Mouse (Mus musculus) kidney, adult 2 months (tissue): ENCODE measurements around the gene Zfp217. TPM values are rescaled to one million over a fixed set of nuclear protein-coding genes. Genes with fewer than 3 reads are reported as not detected.

Source experiments
- DNase-seq: peaks from one replicate; pipeline ENCODE4 v3.0.0; 2021
- H3K27ac ChIP-seq: fragments of 200-500 bp; 2 replicates; pipeline ENCODE4 v1.5.1; 2012; ENCODE audit warnings: low read depth, low read length, control low read depth, inconsistent platforms; ENCODE audit not compliant: insufficient read depth
- H3K27me3 ChIP-seq: fragments of 200-500 bp; replicated peaks from 2 replicates; pipeline ENCODE4 v1.6.1; 2012; ENCODE audit warnings: mild to moderate bottlenecking, moderate library complexity, low read length, inconsistent platforms; ENCODE audit not compliant: control insufficient read depth, insufficient read depth
- H3K36me3 ChIP-seq: fragments of 200-500 bp; 2 replicates; pipeline ENCODE4 v1.6.1; 2012; ENCODE audit warnings: mild to moderate bottlenecking, moderate library complexity, low read length, inconsistent platforms; ENCODE audit not compliant: control insufficient read depth, insufficient read depth
- H3K4me1 ChIP-seq: fragments of 200-500 bp; 2 replicates; pipeline ENCODE4 v1.6.1; 2011; ENCODE audit warnings: low read length; ENCODE audit not compliant: control insufficient read depth, insufficient read depth
- H3K4me3 ChIP-seq: fragments of 200-500 bp; 2 replicates; pipeline ENCODE4 v1.5.1; 2011; ENCODE audit warnings: mild to moderate bottlenecking, low read depth, low read length, control low read depth; ENCODE audit not compliant: insufficient read depth
- CTCF ChIP-seq: fragments of 200-500 bp; conservative IDR thresholded peaks from 2 replicates; pipeline ENCODE4 v1.5.1; 2011; ENCODE audit warnings: low read depth, mild to moderate bottlenecking, control low read depth, low read length, moderate library complexity, mixed read lengths; ENCODE audit not compliant: insufficient read depth, insufficient read length
- POLR2A ChIP-seq: fragments of 200-500 bp; IDR thresholded peaks from one replicate; pipeline ENCODE4 v1.6.1; 2011; ENCODE audit warnings: low read depth, low read length, control low read depth
- WGBS: fragments of 180-500 bp; shearing (Covaris S2); methylation state at CpG from one replicate; pipeline ENCODE4 v1.1.7; 2018; 5-methylcytosine and 5-hydroxymethylcytosine counted together
- polyA plus RNA-seq: library from polyadenylated mRNA; depleted of rRNA; stranded (reverse); fragments of >200 nt; gene quantifications from 2 replicates; pipeline ENCODE4 v1.2.3, GENCODE M21; 2012

The Zfp217 gene
- polyA plus RNA-seq, 1 experiment, result 8.2 TPM

GRCm38 (mm10) chr2:170109528-170109927 lies 38.4 kb downstream of the Zfp217 start:
- no peak for DNase-seq
- no peaks in the 10 kb centered on the region; the same call in 1 of the 2 replicates for H3K36me3 ChIP-seq
- TF ChIP-seq POLR2A (no peak), CTCF (no peak)
- no peaks in the 10 kb centered on the region for H3K27me3 ChIP-seq
- H3K4me1 ChIP-seq, result no peaks in the 10 kb centered on the region; the same call in 1 of the 2 replicates
- no peak overlapping the region for H3K4me3 ChIP-seq
- no peak overlapping the region for H3K27ac ChIP-seq
- WGBS, result 66% methylated on average over 5 of the region's 5 CpGs

GRCm38 (mm10) chr2:170107791-170108190 lies 40.1 kb downstream of the Zfp217 start:
- no peak for DNase-seq
- TF ChIP-seq POLR2A (no peak), CTCF (no peak)
- no peaks in the 10 kb centered on the region; the same call in 1 of the 2 replicates for H3K36me3 ChIP-seq
- H3K4me3 ChIP-seq, result no peak overlapping the region
- 69% methylated on average over 3 of the region's 3 CpGs for WGBS
- H3K27me3 ChIP-seq, result no peaks in the 10 kb centered on the region
- H3K27ac ChIP-seq, result no peak overlapping the region
- H3K4me1 ChIP-seq, result no peaks in the 10 kb centered on the region; the same call in 1 of the 2 replicates

DNA sequence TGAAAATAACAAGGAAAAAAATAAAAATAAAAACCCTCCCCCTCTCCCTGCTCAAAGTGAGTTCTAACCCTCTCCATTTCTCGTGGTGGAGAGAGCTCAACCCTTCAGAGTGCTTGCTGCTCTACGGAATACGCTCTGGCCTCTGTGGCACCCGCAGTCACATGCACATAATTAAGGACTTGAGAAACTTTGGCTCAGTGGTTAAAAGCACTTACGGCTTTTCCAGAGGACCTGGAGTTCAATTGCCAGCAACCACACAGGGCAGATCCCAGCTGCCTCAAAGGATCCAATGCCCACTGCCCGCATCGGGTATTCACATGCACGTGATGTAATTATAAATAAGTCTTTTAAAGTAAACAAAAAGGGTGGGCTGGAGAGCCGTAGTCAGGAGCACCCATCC lies 41.9 kb downstream of the Zfp217 start:
- H3K36me3 ChIP-seq, result no peaks in the 10 kb centered on the region; the same call in 1 of the 2 replicates
- WGBS, result 63% methylated on average over 9 of the region's 9 CpGs

GRCm38 (mm10) chr2:170104396-170104795 lies 43.5 kb downstream of the Zfp217 start:
- Histone ChIP-seq H3K4me1 (no peaks in the 10 kb centered on the region), H3K36me3 (no peaks in the 10 kb centered on the region), H3K27ac (no peak overlapping the region), H3K4me3 (no peak overlapping the region), H3K27me3 (no peaks in the 10 kb centered on the region)
- TF ChIP-seq CTCF (no peak), POLR2A (no peak)
- 95% methylated on average over 6 of the region's 6 CpGs for WGBS
- no peak for DNase-seq

More for the DNA sequence above, 41.9 kb downstream of the Zfp217 start:
- TF ChIP-seq CTCF (no peak), POLR2A (no peak)
- no peak overlapping the region for H3K27ac ChIP-seq
- H3K27me3 ChIP-seq, result no peaks in the 10 kb centered on the region
- H3K4me1 ChIP-seq, result no peaks in the 10 kb centered on the region; the same call in 1 of the 2 replicates
- H3K4me3 ChIP-seq, result no peak overlapping the region
- no peak for DNase-seq

DNA sequence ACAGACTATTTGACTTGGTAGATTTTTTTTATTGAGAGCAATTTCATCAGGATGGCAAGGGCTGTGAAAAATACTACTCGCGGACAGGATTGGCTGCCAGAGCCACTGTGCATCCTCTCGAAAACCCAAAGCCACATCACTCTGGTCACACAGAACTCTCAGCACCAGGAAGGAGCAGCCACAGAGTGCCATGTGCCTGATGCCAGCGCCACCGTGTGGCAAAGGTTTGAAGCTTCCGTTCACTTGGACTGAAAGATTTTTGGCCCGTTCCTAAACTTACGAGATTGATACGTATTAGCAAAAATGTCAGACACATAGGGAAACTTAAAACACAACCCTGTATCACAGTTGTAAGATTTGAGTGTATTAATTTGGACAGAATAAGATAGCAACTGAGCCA lies 44.1 kb downstream of the Zfp217 start:
- H3K27ac ChIP-seq, result no peak overlapping the region
- peak; percentile 54 for DNase-seq
- H3K4me3 ChIP-seq, result no peak overlapping the region
- no peaks in the 10 kb centered on the region for H3K36me3 ChIP-seq
- TF ChIP-seq POLR2A (no peak), CTCF (peak; percentile 92)
- no peaks in the 10 kb centered on the region for H3K27me3 ChIP-seq
- H3K4me1 ChIP-seq, result no peaks in the 10 kb centered on the region
- 36% methylated on average over 9 of the region's 9 CpGs for WGBS

GRCm38 (mm10) chr2:170103341-170103740 lies 44.6 kb downstream of the Zfp217 start:
- Histone ChIP-seq H3K27ac (no peak overlapping the region), H3K36me3 (no peaks in the 10 kb centered on the region), H3K27me3 (no peaks in the 10 kb centered on the region), H3K4me1 (no peaks in the 10 kb centered on the region), H3K4me3 (no peak overlapping the region)
- 71% methylated on average over 5 of the region's 5 CpGs for WGBS
- DNase-seq, result no peak
- no peak for TF ChIP-seq POLR2A
- TF ChIP-seq CTCF, result no peak

DNA sequence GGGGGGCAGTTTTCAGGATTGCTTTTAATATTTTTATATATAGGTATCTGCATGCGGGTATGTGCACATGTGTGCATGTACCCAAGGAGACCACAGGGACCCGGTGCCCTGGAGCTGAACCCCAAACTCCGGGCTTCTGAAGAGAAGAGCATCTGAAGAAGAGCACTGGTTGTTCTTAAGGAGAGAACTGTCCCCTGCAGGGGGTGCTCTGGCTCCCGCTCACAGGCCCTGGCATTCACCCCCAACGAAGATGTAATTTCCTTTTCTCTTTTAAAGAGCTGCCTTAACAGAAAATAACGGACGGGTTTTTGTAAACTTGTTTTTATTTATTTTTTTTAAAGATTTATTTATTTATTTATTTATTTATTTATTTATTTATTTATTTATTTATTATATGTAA lies 46.0 kb downstream of the Zfp217 start:
- Histone ChIP-seq H3K4me3 (no peak overlapping the region), H3K4me1 (no peaks in the 10 kb centered on the region), H3K27ac (no peak overlapping the region), H3K36me3 (no peaks in the 10 kb centered on the region), H3K27me3 (no peaks in the 10 kb centered on the region)
- DNase-seq, result no peak
- 66% methylated on average over 7 of the region's 7 CpGs for WGBS
- TF ChIP-seq CTCF (no peak), POLR2A (no peak)
